Mouse (Mus musculus): ENCODE measurements at regions not wholly inside any gene's neighbourhood (a gene's known extent, or its start where the extent isn't known, plus 50 kb on each side); places are given as distances from the start of the nearest gene placed in this dataset.

DNA sequence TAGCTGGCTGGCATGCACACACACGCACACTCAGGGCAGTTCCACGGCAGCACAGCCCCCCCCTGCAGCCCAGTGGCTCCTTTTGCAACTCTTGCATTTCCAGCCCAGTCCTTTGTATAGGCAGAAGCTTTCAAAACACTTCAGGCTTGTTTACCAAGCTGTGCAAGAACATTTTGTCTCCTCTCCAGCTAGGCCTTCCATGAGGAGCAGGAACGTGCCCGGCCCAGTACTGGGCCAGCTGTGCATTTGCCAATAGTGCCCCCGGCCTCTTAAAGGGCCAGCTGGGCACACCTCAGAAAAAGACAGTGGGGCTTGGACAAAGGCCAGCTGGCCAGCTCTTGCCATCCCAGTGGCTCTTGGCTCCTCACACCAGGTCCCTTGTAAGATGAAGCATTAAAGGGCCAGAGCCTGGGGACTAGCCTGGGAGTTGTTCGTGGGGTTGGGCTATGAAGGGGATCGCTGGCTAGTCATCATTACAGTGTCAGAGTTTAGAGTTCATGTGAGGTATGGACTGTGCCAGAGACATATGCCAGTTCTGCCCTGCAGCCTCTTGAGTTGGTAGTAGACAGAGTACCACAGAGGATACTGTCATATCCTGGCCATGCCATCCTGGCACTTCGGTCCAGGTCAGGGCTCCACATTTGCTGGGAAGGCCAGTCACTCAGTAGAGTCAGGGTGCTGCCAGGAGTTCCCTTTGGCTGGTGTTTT is 77.0 kb upstream of the Rxra start:
- Histone ChIP-seq H3K27me3 (replicated peaks; ENCODE audit: control insufficient read depth, insufficient read depth, low read length) (no peaks in the 10 kb centered on the region), H3K4me1 (ENCODE audit: control insufficient read depth, insufficient read depth, low read length) (peaks cover 18% of the 10 kb centered on the region), H3K27ac (ENCODE audit: insufficient read depth, low read depth, low read length) (0 out of 2 replicates have a peak overlapping the region, but pooled peaks have one; percentile 2), H3K36me3 (ENCODE audit: control insufficient read depth, insufficient read depth, low read length) (no peaks in the 10 kb centered on the region), H3K4me3 (ENCODE audit: insufficient read depth, low read depth, low read length) (no peak overlapping the region)
- TF ChIP-seq POLR2A (IDR thresholded peaks at IDR 0.05; ENCODE audit: low read depth, low read length), result no peak
- TF ChIP-seq CTCF (conservative IDR thresholded peaks at IDR 0.05; ENCODE audit: insufficient read depth, insufficient read length, low read depth, low read length), result no peak
- WGBS, result 54% methylated on average over 8 of the region's 8 CpGs
- peak; percentile 82 for DNase-seq

DNA sequence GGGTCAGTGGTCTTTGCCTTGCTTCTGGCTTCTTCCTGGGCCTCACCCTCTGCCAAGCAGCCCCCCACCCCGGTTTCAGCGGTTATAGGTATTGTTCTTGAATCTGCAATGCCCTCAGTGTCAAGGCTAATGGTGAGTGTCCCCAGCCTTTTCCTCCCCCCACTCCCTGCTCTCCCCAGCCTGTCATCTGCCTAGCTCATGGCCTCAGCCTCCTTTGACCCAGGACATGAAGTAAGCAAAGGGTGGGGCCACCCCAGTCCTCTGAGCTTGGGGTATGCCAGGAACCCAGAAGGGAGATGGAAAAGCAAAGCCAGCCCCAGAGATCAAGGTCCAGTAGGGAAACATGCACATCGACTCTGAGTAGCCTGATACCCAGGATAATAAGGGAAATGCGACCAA is 76.5 kb upstream of the Rxra start:
- Histone ChIP-seq H3K36me3 (ENCODE audit: control insufficient read depth, insufficient read depth, low read length) (no peaks in the 10 kb centered on the region), H3K27ac (ENCODE audit: insufficient read depth, low read depth, low read length) (no peak overlapping the region), H3K27me3 (replicated peaks; ENCODE audit: control insufficient read depth, insufficient read depth, low read length) (no peaks in the 10 kb centered on the region), H3K4me1 (ENCODE audit: control insufficient read depth, insufficient read depth, low read length) (peaks cover 18% of the 10 kb centered on the region), H3K4me3 (ENCODE audit: insufficient read depth, low read depth, low read length) (no peak overlapping the region)
- 57% methylated on average over 4 of the region's 4 CpGs for WGBS
- TF ChIP-seq CTCF (conservative IDR thresholded peaks at IDR 0.05; ENCODE audit: insufficient read depth, insufficient read length, low read depth, low read length), result no peak
- no peak for TF ChIP-seq POLR2A (IDR thresholded peaks at IDR 0.05; ENCODE audit: low read depth, low read length)
- peak; percentile 57 for DNase-seq

DNA sequence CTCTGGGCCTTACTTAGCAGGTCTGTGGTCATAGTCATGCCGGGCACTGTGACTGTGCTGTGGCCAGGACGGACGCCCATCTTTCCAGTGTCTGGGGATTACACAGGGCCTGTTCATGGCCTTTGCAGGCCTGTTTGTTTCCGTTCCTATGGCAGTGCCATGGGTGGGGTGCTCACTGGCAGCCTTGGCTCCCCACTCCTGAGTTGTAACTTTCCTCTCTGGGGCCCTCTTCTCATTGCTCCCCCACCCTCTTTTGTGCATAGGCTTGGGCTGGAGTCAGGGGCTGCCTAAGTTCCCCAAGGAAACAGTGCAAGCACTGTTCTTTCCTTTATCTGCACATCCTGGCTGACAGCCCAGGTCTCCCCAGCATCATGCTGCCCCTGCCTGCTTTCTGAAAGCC is 72.9 kb upstream of the Rxra start:
- H3K4me1 ChIP-seq (ENCODE audit: control insufficient read depth, insufficient read depth, low read length), result peaks cover 10% of the 10 kb centered on the region
- H3K4me3 ChIP-seq (ENCODE audit: insufficient read depth, low read depth, low read length), result no peak overlapping the region
- no peak overlapping the region for H3K27ac ChIP-seq (ENCODE audit: insufficient read depth, low read depth, low read length)
- no peak for TF ChIP-seq CTCF (conservative IDR thresholded peaks at IDR 0.05; ENCODE audit: insufficient read depth, insufficient read length, low read depth, low read length)
- no peak for TF ChIP-seq POLR2A (IDR thresholded peaks at IDR 0.05; ENCODE audit: low read depth, low read length)
- DNase-seq, result no peak
- H3K27me3 ChIP-seq (replicated peaks; ENCODE audit: control insufficient read depth, insufficient read depth, low read length), result no peaks in the 10 kb centered on the region
- H3K36me3 ChIP-seq (ENCODE audit: control insufficient read depth, insufficient read depth, low read length), result no peaks in the 10 kb centered on the region
- 98% methylated on average over 4 of the region's 4 CpGs for WGBS

DNA sequence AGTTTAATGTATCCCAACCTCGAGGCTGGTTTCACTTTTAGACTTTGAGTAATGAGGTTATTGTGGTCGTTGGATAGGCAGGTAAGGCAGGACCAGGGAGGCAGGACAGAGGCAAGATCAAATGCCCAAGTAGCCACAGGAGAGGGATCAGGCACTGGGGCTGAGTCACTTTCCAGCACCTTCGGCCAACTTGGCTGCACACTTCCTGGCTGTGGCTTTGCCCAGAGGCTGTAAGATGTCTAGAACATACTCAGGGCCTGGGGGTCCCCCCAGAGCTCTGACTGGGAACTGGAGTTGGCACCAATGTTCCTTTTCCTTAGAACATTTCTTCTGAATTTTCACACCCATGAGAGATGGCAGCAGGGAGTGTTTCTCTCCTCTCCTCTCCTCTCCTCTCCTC is 71.7 kb upstream of the Rxra start:
- Histone ChIP-seq H3K27me3 (replicated peaks; ENCODE audit: control insufficient read depth, insufficient read depth, low read length) (no peaks in the 10 kb centered on the region), H3K4me1 (ENCODE audit: control insufficient read depth, insufficient read depth, low read length) (peaks cover 3% of the 10 kb centered on the region; the same call in 1 of the 2 replicates), H3K4me3 (ENCODE audit: insufficient read depth, low read depth, low read length) (no peak overlapping the region), H3K36me3 (ENCODE audit: control insufficient read depth, insufficient read depth, low read length) (no peaks in the 10 kb centered on the region), H3K27ac (ENCODE audit: insufficient read depth, low read depth, low read length) (no peak overlapping the region)
- TF ChIP-seq POLR2A (IDR thresholded peaks at IDR 0.05; ENCODE audit: low read depth, low read length) (no peak), CTCF (conservative IDR thresholded peaks at IDR 0.05; ENCODE audit: insufficient read depth, insufficient read length, low read depth, low read length) (no peak)
- DNase-seq, result no peak
- 29% methylated on average over 3 of the region's 3 CpGs for WGBS

GRCm38 (mm10) chr2:27606816-27607215 is 69.4 kb upstream of the Rxra start:
- no peaks in the 10 kb centered on the region for H3K27me3 ChIP-seq (replicated peaks; ENCODE audit: control insufficient read depth, insufficient read depth, low read length)
- 66% methylated on average over 9 of the region's 9 CpGs for WGBS
- no peaks in the 10 kb centered on the region for H3K36me3 ChIP-seq (ENCODE audit: control insufficient read depth, insufficient read depth, low read length)
- no peaks in the 10 kb centered on the region for H3K4me1 ChIP-seq (ENCODE audit: control insufficient read depth, insufficient read depth, low read length)
- no peak overlapping the region for H3K4me3 ChIP-seq (ENCODE audit: insufficient read depth, low read depth, low read length)
- no peak overlapping the region for H3K27ac ChIP-seq (ENCODE audit: insufficient read depth, low read depth, low read length)
- TF ChIP-seq POLR2A (IDR thresholded peaks at IDR 0.05; ENCODE audit: low read depth, low read length) (no peak), CTCF (conservative IDR thresholded peaks at IDR 0.05; ENCODE audit: insufficient read depth, insufficient read length, low read depth, low read length) (no peak)
- no peak for DNase-seq

DNA sequence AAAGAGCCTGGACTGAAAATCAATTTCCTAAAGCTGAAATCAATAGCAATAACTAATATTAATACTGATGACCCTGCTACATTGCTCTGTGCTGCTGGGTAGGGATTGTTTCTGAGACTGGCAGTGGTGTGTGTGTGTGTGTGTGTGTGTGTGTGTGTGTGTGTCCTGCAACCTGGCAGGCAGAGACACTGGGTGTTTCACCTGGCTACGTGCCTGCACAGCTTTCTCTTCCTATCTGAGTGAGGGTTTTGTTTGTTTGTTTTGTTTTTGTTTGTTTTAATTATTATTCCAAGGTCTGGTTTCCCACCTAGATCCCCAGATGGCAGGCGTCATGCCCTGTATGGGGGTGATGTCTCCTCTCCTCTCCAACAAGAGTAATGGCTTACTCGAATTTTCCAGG is 54.5 kb upstream of the Rxra start:
- H3K27me3 ChIP-seq (replicated peaks; ENCODE audit: control insufficient read depth, insufficient read depth, low read length), result no peaks in the 10 kb centered on the region
- no peak overlapping the region for H3K27ac ChIP-seq (ENCODE audit: insufficient read depth, low read depth, low read length)
- H3K4me3 ChIP-seq (ENCODE audit: insufficient read depth, low read depth, low read length), result no peak overlapping the region
- H3K36me3 ChIP-seq (ENCODE audit: control insufficient read depth, insufficient read depth, low read length), result no peaks in the 10 kb centered on the region
- whole genome bisulfite sequencing, result 75% methylated on average over 3 of the region's 3 CpGs
- DNase-seq, result no peak
- TF ChIP-seq CTCF (conservative IDR thresholded peaks at IDR 0.05; ENCODE audit: insufficient read depth, insufficient read length, low read depth, low read length), result no peak
- TF ChIP-seq POLR2A (IDR thresholded peaks at IDR 0.05; ENCODE audit: low read depth, low read length), result no peak
- peaks cover 13% of the 10 kb centered on the region for H3K4me1 ChIP-seq (ENCODE audit: control insufficient read depth, insufficient read depth, low read length)

- H3K4me1 ChIP-seq (ENCODE audit: control insufficient read depth, insufficient read depth, low read length), result peaks cover 18% of the 10 kb centered on the region
- 96% methylated on average over 2 of the region's 2 CpGs for WGBS
- no peaks in the 10 kb centered on the region for H3K36me3 ChIP-seq (ENCODE audit: control insufficient read depth, insufficient read depth, low read length)
- no peak for DNase-seq
- no peak overlapping the region for H3K27ac ChIP-seq (ENCODE audit: insufficient read depth, low read depth, low read length)
- no peaks in the 10 kb centered on the region for H3K27me3 ChIP-seq (replicated peaks; ENCODE audit: control insufficient read depth, insufficient read depth, low read length)
- TF ChIP-seq POLR2A (IDR thresholded peaks at IDR 0.05; ENCODE audit: low read depth, low read length), result no peak
- no peak for TF ChIP-seq CTCF (conservative IDR thresholded peaks at IDR 0.05; ENCODE audit: insufficient read depth, insufficient read length, low read depth, low read length)
- no peak overlapping the region for H3K4me3 ChIP-seq (ENCODE audit: insufficient read depth, low read depth, low read length)
These were observed 51.4 kb upstream of the Rxra start for GRCm38 (mm10) chr2:27624656-27625366.

Data from kidney, adult 2 months (tissue).